Mouse (Mus musculus): Measurements from ENCODE around the gene Ttc16. TPM values are rescaled to one million over a fixed set of nuclear protein-coding genes. Genes with fewer than 3 reads are reported as not detected.

Gene Ttc16
- total RNA-seq, 2 experiments from 2014 or later, result 0.07 to 0.24 TPM

DNA sequence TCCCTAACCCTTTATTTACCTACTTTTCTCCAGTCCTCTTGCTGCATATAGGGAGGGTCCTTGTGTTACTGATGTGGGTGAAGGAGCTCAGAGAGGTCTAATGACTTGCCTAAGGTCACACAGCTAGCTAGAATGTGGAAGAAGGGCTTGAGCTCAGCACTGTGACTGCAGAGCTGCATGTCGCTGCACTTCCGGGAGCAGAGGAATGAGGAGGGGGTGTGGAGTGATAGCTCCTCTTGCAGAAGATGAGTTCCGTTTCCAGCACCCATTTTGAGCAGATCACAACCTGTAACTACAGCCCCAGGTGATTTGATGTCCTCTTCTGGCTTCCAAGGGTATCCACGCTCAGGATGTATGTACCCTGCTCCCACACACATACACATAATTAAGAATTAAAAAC lies 51.3 kb downstream of the Ttc16 start:
- DNase-seq, result no peak
- intact Hi-C loops (cut with DNase I), result no loop called here

DNA sequence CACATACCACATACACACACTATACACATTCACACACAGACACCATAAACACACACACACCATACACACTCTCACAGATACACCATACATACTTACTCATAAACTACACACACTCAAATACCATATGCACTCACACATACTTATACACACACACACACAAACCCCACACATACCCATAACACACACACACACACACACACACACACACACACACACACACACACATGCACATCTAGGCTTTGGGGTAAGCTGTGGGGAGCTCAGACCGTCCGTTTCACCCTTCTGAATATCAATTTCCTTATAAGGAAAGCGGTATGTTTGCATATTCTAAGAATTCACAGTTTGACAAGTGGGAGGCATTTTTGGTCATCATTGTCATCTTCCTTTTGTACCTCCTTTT lies 52.9 kb downstream of the Ttc16 start:
- intact Hi-C loops (cut with DNase I), result no loop called here
- DNase-seq, result no peak

- intact Hi-C loops (cut with DNase I), result no loop called here
Measured at GRCm38 (mm10) chr2:32722046-32722445, 53.4 kb downstream of the Ttc16 start.

DNA sequence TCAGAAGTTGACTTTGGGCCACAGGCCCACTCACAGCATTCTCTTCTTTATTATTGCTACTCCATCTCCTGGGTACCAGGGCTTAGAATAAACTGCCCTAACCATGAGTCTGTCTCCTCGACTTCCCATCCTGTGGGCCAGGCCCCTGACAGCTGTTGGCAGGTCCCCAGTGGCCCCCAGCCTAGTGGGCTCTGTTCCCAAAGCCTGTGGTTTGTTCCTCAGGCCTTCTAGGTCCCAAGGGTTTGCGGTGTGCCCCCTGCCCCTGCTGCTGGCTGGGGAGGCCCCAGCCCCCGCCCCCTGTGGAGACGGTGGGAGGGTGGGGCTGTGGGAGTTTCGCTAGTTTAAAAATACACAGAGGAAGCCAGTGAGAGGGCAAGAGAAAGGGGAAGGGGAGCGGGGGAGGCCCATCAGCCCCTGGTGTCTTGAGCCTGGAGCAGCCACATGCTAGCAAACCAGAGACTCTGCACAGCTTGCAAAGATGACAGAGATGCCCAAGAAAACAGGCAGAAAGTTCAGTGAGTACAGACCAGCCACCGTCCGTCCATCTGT lies 54.7 kb downstream of the Ttc16 start, which contains the start of gene Sh2d3c:
TSS of gene Sh2d3c (plus strand) at position 375 of the 549 bp plus-strand sequence.
- intact Hi-C loops (cut with DNase I), result no loop called here
- peak in 1 of 2 experiments; percentile 55 for DNase-seq

More at GRCm38 (mm10) chr2:32722046-32722445, 53.4 kb downstream of the Ttc16 start:
- no peak for DNase-seq

- intact Hi-C loops (cut with DNase I), result no loop called here
- DNase-seq, result no peak
Measured at GRCm38 (mm10) chr2:32720053-32720452, 55.4 kb downstream of the Ttc16 start.

DNA sequence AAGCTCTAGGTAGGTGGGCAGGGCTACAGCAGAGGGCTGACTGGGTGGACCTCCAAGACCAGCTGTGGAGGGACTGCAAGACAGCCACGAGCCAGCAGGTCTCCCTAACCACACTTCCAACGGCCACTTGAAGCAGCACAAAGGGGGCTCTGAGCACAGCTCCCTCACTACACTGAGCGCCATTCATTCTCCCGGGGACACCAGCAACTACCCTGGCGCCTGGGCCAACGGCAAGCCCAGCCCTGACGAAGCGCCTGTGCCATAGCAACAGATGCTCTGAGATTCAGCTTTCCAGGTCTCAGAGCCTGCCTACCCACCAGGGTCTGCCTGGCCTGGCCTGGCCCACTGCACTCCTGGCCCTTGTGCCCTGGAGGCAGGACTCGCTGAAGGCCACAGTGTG lies 56.7 kb downstream of the Ttc16 start:
- intact Hi-C loops (cut with DNase I), result no loop called here
- no peak for DNase-seq

DNA sequence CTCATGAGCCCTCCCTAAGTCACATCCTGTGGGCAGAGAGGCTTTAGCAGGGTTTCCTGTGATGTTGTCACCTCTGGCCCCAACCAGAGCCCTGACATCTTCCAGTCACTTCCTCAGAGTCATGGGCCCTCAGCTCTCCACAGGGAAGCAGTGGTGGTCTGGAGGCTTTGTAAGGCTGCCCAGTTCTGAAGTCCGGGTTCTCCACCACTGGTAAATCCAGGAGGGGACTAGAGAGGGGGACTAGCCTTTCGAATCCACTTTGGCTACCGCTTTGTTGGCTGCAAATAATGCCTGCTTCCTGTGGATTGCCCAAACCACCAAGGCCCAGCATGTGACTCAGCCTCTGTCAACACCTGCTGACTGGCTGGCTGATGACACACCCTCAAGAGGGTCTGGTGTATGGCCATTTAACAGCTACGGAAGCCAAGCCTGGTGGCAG lies 60.4 kb downstream of the Ttc16 start:
- intact Hi-C loops (cut with DNase I), result loop anchor here (5.0 kb wide), 1 partner anchor 137 kb away; no protein-coding TSS in a partner anchor
- peak in 1 of 2 experiments; percentile 43 for DNase-seq

DNA sequence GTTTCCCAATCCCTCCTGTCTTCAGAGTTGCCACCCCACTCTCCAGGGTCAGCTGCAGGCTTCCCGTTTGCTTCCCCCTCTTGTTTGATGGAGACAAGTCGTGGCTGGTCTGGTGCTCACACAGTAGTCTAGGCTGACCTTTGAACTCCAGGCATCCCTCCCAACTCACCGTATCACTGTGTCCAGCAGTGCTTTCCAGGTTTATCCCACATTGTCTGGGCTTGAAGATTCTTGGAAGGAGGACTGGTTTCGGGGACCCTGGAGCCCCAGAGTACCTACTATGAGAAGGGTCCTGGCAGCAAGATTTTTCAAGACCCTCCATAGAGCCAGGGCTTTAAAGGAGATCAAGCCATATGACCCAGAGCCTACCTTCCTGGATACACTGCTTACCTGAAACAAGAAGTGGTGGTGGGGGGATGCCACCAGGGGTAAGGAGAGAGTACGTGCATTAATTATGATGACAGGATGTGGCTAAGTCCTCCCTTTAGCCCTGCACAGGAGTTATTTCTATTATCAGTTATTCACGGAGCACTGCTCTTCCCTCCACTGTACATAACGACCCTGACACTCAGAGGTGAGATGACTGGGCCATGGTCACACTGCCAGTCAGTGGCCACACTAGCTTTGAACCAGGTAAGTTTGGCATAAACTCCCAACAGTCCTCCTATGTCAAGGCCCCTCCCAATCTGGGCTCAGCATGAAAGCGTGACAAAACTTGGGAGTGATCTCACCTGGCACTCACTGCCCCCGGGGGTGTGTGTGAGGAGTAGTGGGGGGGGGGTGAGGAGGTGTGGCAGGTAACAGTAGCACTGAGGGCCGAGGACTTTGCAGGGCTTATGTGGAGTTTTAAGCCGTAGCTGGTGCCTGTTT lies 61.1 kb downstream of the Ttc16 start:
- intact Hi-C loops (cut with DNase I), result loop anchor here (5.0 kb wide), 1 partner anchor 138 kb away; no protein-coding TSS in a partner anchor
- no peak for DNase-seq

DNA sequence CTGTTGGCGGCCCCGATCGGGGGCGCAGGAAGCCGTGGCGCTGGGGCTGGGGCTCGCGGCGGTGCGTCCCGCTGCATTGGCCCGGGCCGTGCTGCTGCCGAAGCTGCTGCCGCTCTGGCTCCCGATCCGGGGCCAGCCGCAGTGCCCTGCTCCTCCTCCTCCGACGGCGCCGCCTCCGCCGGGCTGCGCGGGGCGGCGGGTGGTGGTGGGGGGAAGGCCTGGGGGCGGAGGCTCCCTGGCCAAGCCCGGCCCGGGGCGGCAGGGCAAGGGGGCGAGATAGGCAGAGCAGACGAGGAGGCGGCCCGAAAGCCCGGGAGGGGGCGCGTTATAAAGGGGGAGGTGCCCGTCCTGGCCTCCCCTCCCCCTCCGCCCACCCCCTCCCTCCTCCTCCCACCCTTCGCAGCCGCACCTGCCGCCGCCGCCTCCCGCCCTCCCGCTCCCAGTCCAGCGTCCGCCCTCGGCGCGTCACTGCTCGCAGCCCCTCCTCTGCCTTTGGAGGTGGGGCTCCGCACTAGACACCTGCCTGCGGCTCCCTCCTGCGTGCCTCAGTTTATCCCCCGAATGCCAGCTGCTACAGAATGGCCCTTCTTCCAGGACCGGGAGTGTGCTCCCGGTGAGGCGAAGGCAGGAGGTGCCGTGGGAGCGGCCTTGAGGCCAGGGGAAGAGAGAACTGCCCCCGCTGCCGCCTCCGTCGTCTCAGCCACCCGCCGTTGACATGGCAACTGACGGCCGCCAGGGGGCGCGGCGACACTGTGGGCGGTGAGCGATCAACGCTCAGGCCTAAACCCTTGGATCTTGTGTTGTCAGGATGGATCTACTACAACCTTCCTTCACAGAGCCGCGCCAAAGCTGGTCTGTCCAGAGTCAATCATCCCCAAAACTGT lies 62.3 kb downstream of the Ttc16 start, which contains the start of gene Cdk9:
TSS of gene Cdk9 (minus strand) at position 143 of the 884 bp plus-strand sequence.
- peak; percentile 95 to 97 for DNase-seq
- intact Hi-C loops (cut with DNase I), result loop anchor here (1.0 to 5.0 kb wide), 3 partner anchors 16 to 139 kb away; partner anchors contain the start of gene Tor2a

DNA sequence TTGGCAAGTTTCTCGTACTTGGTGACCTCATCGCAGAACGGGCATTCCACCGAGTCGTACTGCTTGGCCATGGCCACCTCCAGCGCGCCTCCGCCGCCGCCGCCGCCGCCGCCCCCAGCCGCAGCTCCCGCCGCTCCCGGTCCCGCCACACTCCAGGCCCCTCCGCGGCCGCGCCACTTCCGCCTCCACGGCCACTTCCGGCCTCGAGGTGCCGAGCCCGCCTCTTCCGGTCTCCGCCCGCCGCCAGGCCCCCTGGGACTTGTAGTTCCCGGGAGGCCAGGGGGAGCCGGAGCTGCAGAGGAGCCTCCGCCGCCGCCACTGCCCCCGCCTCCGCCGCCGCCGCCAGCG lies 62.9 kb downstream of the Ttc16 start:
- intact Hi-C loops (cut with DNase I), result loop anchor here (2.0 to 5.0 kb wide), 2 partner anchors 16 to 140 kb away; no protein-coding TSS in a partner anchor

DNA sequence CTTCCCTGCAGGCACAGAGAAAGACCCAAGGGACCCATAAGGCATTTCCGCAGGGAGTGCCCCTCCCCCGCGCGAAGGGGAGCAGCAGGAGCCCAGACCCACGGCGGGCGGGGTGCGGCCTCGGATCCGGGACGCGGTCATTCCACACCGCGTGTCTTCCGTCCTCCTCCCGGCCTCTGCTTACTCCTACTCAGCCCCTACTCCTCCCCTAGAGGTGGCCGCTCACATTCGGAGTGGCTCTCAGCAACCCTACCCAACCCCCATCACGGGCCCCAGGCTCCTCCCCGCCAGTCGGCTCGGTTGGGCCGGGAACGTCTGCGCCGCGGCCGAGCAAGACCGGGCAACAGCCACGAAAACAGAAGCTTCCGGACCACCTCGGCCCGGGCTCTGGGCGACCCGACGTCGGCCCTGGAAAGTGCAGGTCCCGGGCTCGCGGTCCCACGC lies 63.3 kb downstream of the Ttc16 start:
- intact Hi-C loops (cut with DNase I), result loop anchor here (2.0 to 5.0 kb wide), 2 partner anchors 17 to 140 kb away; no protein-coding TSS in a partner anchor
- peak; percentile 77 to 80 for DNase-seq

More for the DNA sequence above, 62.9 kb downstream of the Ttc16 start:
- DNase-seq, result peak; percentile 98 to 99

DNA sequence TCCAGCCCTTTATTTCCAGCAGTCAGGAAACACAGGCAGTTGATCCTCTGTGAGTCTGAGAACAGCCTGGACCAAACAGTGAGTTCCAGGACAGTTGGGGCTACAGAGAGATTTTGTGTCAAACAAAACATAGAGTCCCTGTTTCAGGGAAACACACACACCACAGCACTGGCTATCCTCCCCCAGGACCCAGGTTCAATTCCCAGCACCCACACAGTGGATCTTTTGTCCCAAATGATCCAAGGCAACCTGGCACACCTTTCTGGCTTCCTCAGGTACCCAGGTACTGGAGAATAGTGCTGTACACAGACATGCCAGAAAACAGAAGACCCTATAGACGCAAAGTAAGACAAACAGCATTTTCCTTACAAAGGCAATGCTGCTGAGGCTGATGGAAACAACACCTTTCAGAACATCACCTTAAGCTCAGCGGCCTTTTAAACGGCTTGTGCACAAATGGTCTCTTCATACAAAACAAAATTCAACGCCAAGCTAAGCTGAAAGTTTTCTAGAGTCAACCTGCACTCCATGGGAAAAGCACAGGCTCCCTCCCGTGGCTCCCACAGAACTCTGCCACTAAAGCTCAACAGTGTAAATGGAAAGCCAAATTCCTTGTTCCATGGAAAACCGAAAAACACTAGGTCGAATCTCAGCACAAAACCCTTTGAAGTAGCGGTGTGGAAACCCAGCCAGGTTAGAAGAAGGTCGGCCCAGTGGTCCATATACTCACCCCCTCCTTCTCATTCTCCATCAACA lies 64.0 kb downstream of the Ttc16 start:
- DNase-seq, result no peak
- intact Hi-C loops (cut with DNase I), result loop anchor here (2.0 to 5.0 kb wide), 2 partner anchors 17 to 141 kb away; no protein-coding TSS in a partner anchor

DNA sequence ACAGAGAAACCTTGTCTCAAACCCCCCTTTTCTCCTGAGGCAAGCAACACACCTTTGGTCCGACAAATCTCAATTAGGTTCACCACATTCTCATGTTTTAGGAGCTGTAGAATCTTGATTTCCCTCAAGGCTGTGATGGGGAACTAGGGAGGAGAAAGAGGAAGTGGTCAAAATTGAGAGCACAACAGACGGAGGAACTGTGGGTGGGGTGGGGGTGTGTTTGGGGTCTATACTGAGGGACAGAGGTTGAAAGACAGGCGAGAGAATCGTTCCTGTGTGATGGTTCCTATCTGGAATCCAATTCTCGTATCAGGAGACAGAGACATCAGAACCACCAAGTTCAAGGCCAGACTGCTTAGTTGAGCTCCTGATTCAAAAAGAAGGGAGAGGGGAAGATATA lies 65.0 kb downstream of the Ttc16 start:
- DNase-seq, result no peak
- intact Hi-C loops (cut with DNase I), result loop anchor here (5.0 kb wide), 1 partner anchor 142 kb away; no protein-coding TSS in a partner anchor

- DNase-seq, result no peak
- intact Hi-C loops (cut with DNase I), result loop anchor here (5.0 kb wide), 1 partner anchor 143 kb away; no protein-coding TSS in a partner anchor
Measured at GRCm38 (mm10) chr2:32709521-32710137, 65.8 kb downstream of the Ttc16 start.

GRCm38 (mm10) chr2:32708643-32709042 lies 66.8 kb downstream of the Ttc16 start:
- DNase-seq, result peak; percentile 73 to 81

More at GRCm38 (mm10) chr2:32708643-32709042, 66.8 kb downstream of the Ttc16 start:
- intact Hi-C loops (cut with DNase I), result no loop called here

All from heart, postnatal 14 days (tissue).